Mouse (Mus musculus) testis, adult 2 months (tissue): Measurements from ENCODE around the gene Set.
A peak's percentile ranks its signal among the peaks of the same experiment; 100 is the strongest.

Experiments
- CTCF ChIP-seq: fragments of 200-500 bp; IDR thresholded peaks from 2 replicates; pipeline ENCODE4 v1.5.1; 2012; ENCODE audit warnings: low read depth, mild to moderate bottlenecking, inconsistent platforms, low read length, moderate library complexity; ENCODE audit not compliant: control insufficient read depth, insufficient read depth, insufficient replicate concordance
- POLR2A ChIP-seq: fragments of 200-500 bp; IDR thresholded peaks from 2 replicates; pipeline ENCODE4 v1.6.1; 2012; ENCODE audit warnings: low read depth, mild to moderate bottlenecking, inconsistent platforms, low read length, moderate library complexity; ENCODE audit not compliant: control insufficient read depth

- TF ChIP-seq CTCF (no peak), POLR2A (peak; percentile 41; the same call in 1 of the 2 replicates)
Observed at GRCm38 (mm10) chr2:30057223-30057904, at the start of gene Set.
